25 mouse cellular contexts compared by ENCODE assay signal in genomic region chr5:66420011-66420410, GRCm38 (mm10).
"Had no signal": no experiment of that assay in that cellular context is flagged by ENCODE, and none has a peak within 500 bp of the region (broad histone marks: within the 10 kb centered on the region; RNA-seq: fewer than 3 reads in every experiment).

No protein-coding gene starts in this region.

- H3K27me3 ChIP-seq: heart, embryonic 12.5 days; intestine, embryonic 15.5 days; limb, embryonic 12.5 days; liver, embryonic 13.5 days; liver, embryonic 15.5 days had no signal

- H3K36me3 ChIP-seq: heart, embryonic 12.5 days; intestine, embryonic 15.5 days; limb, embryonic 12.5 days; liver, embryonic 13.5 days; liver, embryonic 15.5 days had no signal

- ATAC-seq: hindbrain, embryonic 16.5 days; inflammation-experienced regulatory T-cells, adult 6 months; intestine, embryonic 15.5 days; intestine, postnatal 0 days had no signal

- H3K9ac ChIP-seq: heart, embryonic 12.5 days; hindbrain, embryonic 14.5 days; intestine, embryonic 15.5 days; limb, embryonic 12.5 days; liver, embryonic 13.5 days; liver, embryonic 15.5 days had no signal

- H3K4me1 ChIP-seq: intestine, embryonic 15.5 days; liver, embryonic 13.5 days; liver, embryonic 15.5 days had no signal

- H3K27ac ChIP-seq: gastrocnemius, adult 2 months; hindbrain, embryonic 14.5 days; intestine, embryonic 15.5 days; layer of hippocampus, adult 2 months; limb, embryonic 12.5 days; liver, embryonic 13.5 days; liver, embryonic 15.5 days had no signal

- H3K4me3 ChIP-seq: gastrocnemius, adult 2 months; heart, embryonic 12.5 days; intestine, embryonic 15.5 days; layer of hippocampus, adult 2 months; limb, embryonic 12.5 days; liver, embryonic 13.5 days; liver, embryonic 15.5 days had no signal

- H3K9me3 ChIP-seq: heart, embryonic 12.5 days; intestine, embryonic 15.5 days; limb, embryonic 12.5 days; liver, embryonic 13.5 days; liver, embryonic 15.5 days had no signal

- DNase-seq: gastrocnemius, adult 2 months; gastrocnemius, postnatal 10 days; gastrocnemius, postnatal 25 days; heart, postnatal 10 days; heart, postnatal 4 days; kidney, adult 18-20 months; kidney, adult 8-10 months; kidney, postnatal 10 days; kidney, postnatal 25 days; kidney, postnatal 4 days; layer of hippocampus, adult 9-11 months; layer of hippocampus, postnatal 36 days; left cerebral cortex, postnatal 4 days; liver; liver, embryonic 13.5 days had no signal

- H3K4me2 ChIP-seq: heart, embryonic 12.5 days; hindbrain, embryonic 14.5 days; intestine, embryonic 15.5 days; limb, embryonic 12.5 days; liver, embryonic 11.5 days; liver, embryonic 13.5 days; liver, embryonic 15.5 days had no signal
